Mouse (Mus musculus) liver, postnatal 0 days (tissue): ENCODE data around the gene Ift122. TPM values are rescaled to one million over a fixed set of nuclear protein-coding genes. Genes with fewer than 3 reads are reported as not detected.

Experiments used
- ATAC-seq: fragments of 200-750 bp; cut with Nextera tagmentation; 2 replicates; pipeline ENCODE4 v1.8.0; 2017; ENCODE audit warnings: mild to moderate bottlenecking, moderate library complexity
- DNase-seq: peaks from one replicate; pipeline ENCODE4 v3.0.0-alpha.2; 2016
- H3K27ac ChIP-seq: fragments of 300-500 bp; sonication (generic); 2 replicates; pipeline ENCODE4 v1.5.1; 2014; ENCODE audit warnings: antibody characterized with exemption, moderate library complexity, mild to moderate bottlenecking, low read depth
- H3K27me3 ChIP-seq: fragments of 300-500 bp; sonication (generic); 2 replicates; pipeline ENCODE4 v1.6.1; 2014; ENCODE audit warnings: low read length, control low read depth, mixed read lengths; ENCODE audit not compliant: insufficient read depth
- H3K36me3 ChIP-seq: fragments of 300-500 bp; sonication (generic); replicated peaks from 2 replicates; pipeline ENCODE4 v1.6.1; 2014; ENCODE audit warnings: mild to moderate bottlenecking, control low read depth, low read length, moderate library complexity, mixed read lengths; ENCODE audit not compliant: insufficient read depth
- H3K4me1 ChIP-seq: fragments of 300-500 bp; sonication (generic); 2 replicates; pipeline ENCODE4 v1.6.1; 2014; ENCODE audit warnings: antibody characterized with exemption, mild to moderate bottlenecking, control low read depth; ENCODE audit not compliant: insufficient read depth
- H3K4me2 ChIP-seq: fragments of 300-500 bp; sonication (generic); 2 replicates; pipeline ENCODE4 v1.6.1; 2014; ENCODE audit warnings: low read depth, mild to moderate bottlenecking, low read length, moderate library complexity, mixed read lengths
- H3K4me3 ChIP-seq: fragments of 300-500 bp; sonication (generic); 2 replicates; pipeline ENCODE4 v1.5.1; 2014; ENCODE audit warnings: low read depth, low read length
- H3K9ac ChIP-seq: fragments of 300-500 bp; sonication (generic); replicated peaks from 2 replicates; pipeline ENCODE4 v1.6.1; 2014; ENCODE audit warnings: mild to moderate bottlenecking, moderate library complexity
- H3K9me3 ChIP-seq: fragments of 300-500 bp; sonication (generic); 2 replicates; pipeline ENCODE4 v1.6.1; 2016; ENCODE audit warnings: mild to moderate bottlenecking, control low read depth, low read length, mixed read lengths
- CTCF ChIP-seq: sonication (generic); IDR thresholded peaks from 2 replicates; pipeline ENCODE4 v1.5.1; 2016; ENCODE audit warnings: antibody characterized with exemption, low read depth
- EP300 ChIP-seq: IDR thresholded peaks from 2 replicates; pipeline ENCODE4 v1.6.1; 2016; ENCODE audit warnings: antibody characterized with exemption, low read depth, mild to moderate bottlenecking
- WGBS: fragments of 180-500 bp; shearing (Covaris S2); extraction: QIAGEN DNeasy Blood & Tissue Kit; methylation state at CpG from one replicate; pipeline ENCODE4 v1.1.7; 2014; ENCODE audit not compliant: insufficient replicate concordance; 5-methylcytosine and 5-hydroxymethylcytosine counted together
- polyA plus RNA-seq: library from polyadenylated mRNA; unstranded; fragments of >200 nt; fragmentation: Nextera tagmentation; extraction: Ambion mirVana; gene quantifications from 2 replicates; pipeline ENCODE4 v1.2.1, GENCODE M21; 2015

Ift122 gene
- 1.2 and 1.6 TPM in 2 replicates for polyA plus RNA-seq

- no peaks in the 10 kb centered on the region for H3K9me3 ChIP-seq
- peak within 1 kb of the TSS; percentile 97 for H3K27ac ChIP-seq
- H3K4me1 ChIP-seq = peaks cover 23% of the 10 kb centered on the region
- H3K4me3 ChIP-seq = peak within 1 kb of the TSS; percentile 67
- peaks cover 8% of the 10 kb centered on the region for H3K36me3 ChIP-seq
- DNase-seq (peak; percentile 99), ATAC-seq (peak; percentile 99)
- TF ChIP-seq CTCF (peak; percentile 60), EP300 (0 out of 2 replicates have a peak, but pooled peaks have one; percentile 47)
- peak within 1 kb of the TSS; percentile 77 for H3K9ac ChIP-seq
- H3K27me3 ChIP-seq = no peaks in the 10 kb centered on the region
- peak within 1 kb of the TSS; percentile 90 for H3K4me2 ChIP-seq
- 1% methylated on average over 51 of the region's 51 CpGs for WGBS
Measured at GRCm38 (mm10) chr6:115853091-115853813, at the start of gene Ift122, which contains the start of gene Mbd4. Gene Ift122 (plus strand): TSS chr6:115853470. Gene Mbd4 (minus strand): TSS chr6:115853371.

GRCm38 (mm10) chr6:115803541-115804382 is 49.5 kb upstream of the Ift122 start:
- no peak overlapping the region; the same call in 1 of the 2 replicates for H3K9ac ChIP-seq
- H3K4me2 ChIP-seq = no peak overlapping the region
- TF ChIP-seq EP300 (no peak), CTCF (peak; percentile 79)
- H3K4me3 ChIP-seq = no peak overlapping the region
- no peaks in the 10 kb centered on the region for H3K27me3 ChIP-seq
- 43% methylated on average over 16 of the region's 16 CpGs for WGBS
- no peaks in the 10 kb centered on the region for H3K9me3 ChIP-seq
- 0 out of 2 replicates have a peak overlapping the region, but pooled peaks have one; percentile 49 for H3K27ac ChIP-seq
- peaks cover 35% of the 10 kb centered on the region for H3K36me3 ChIP-seq
- ATAC-seq = peak; percentile 54
- DNase-seq = peak; percentile 76
- peaks cover 14% of the 10 kb centered on the region for H3K4me1 ChIP-seq

- Histone ChIP-seq H3K9me3 (no peaks in the 10 kb centered on the region), H3K4me3 (no peak overlapping the region), H3K4me2 (no peak overlapping the region), H3K9ac (no peak overlapping the region), H3K27me3 (no peaks in the 10 kb centered on the region), H3K27ac (no peak overlapping the region), H3K36me3 (peaks cover 35% of the 10 kb centered on the region), H3K4me1 (peaks cover 18% of the 10 kb centered on the region)
- ATAC-seq (no peak), DNase-seq (no peak)
- TF ChIP-seq CTCF (no peak), EP300 (no peak)
- 63% methylated on average over 10 of the region's 10 CpGs for WGBS
Measured at GRCm38 (mm10) chr6:115804432-115805192, 48.7 kb upstream of the Ift122 start.

- H3K4me2 ChIP-seq = peak overlapping the region; percentile 73
- H3K4me1 ChIP-seq = peaks cover 18% of the 10 kb centered on the region
- ATAC-seq = no peak
- H3K4me3 ChIP-seq = peak overlapping the region; percentile 91
- no peaks in the 10 kb centered on the region for H3K27me3 ChIP-seq
- H3K9ac ChIP-seq = peak overlapping the region; percentile 98
- H3K27ac ChIP-seq = peak overlapping the region; percentile 91
- 2% methylated on average over 15 of the region's 15 CpGs for WGBS
- H3K36me3 ChIP-seq = peaks cover 28% of the 10 kb centered on the region
- no peak for TF ChIP-seq EP300
- no peak for TF ChIP-seq CTCF
- no peaks in the 10 kb centered on the region for H3K9me3 ChIP-seq
- no peak for DNase-seq
Measured at GRCm38 (mm10) chr6:115807464-115808195, 45.6 kb upstream of the Ift122 start.

- H3K4me1 ChIP-seq = peaks cover 18% of the 10 kb centered on the region
- H3K27ac ChIP-seq = peak overlapping the region; percentile 91
- peak overlapping the region; percentile 73 for H3K4me2 ChIP-seq
- H3K27me3 ChIP-seq = no peaks in the 10 kb centered on the region
- H3K9me3 ChIP-seq = no peaks in the 10 kb centered on the region
- under 1% methylated on average over 22 of the region's 22 CpGs for WGBS
- no peak for TF ChIP-seq CTCF
- TF ChIP-seq EP300 = no peak
- DNase-seq = no peak
- peaks cover 28% of the 10 kb centered on the region for H3K36me3 ChIP-seq
- ATAC-seq = peak; percentile 24; the same call in 1 of the 2 replicates
- peak overlapping the region; percentile 98 for H3K9ac ChIP-seq
- H3K4me3 ChIP-seq = peak overlapping the region; percentile 91
Measured at GRCm38 (mm10) chr6:115808196-115808487, 45.1 kb upstream of the Ift122 start.
